Mouse (Mus musculus) lung, postnatal 14 days (tissue): ENCODE results near the gene Mylip.

Source experiments
- DNase-seq: peaks from one replicate; pipeline ENCODE4 v3.0.0; 2021

The Mylip gene

DNA sequence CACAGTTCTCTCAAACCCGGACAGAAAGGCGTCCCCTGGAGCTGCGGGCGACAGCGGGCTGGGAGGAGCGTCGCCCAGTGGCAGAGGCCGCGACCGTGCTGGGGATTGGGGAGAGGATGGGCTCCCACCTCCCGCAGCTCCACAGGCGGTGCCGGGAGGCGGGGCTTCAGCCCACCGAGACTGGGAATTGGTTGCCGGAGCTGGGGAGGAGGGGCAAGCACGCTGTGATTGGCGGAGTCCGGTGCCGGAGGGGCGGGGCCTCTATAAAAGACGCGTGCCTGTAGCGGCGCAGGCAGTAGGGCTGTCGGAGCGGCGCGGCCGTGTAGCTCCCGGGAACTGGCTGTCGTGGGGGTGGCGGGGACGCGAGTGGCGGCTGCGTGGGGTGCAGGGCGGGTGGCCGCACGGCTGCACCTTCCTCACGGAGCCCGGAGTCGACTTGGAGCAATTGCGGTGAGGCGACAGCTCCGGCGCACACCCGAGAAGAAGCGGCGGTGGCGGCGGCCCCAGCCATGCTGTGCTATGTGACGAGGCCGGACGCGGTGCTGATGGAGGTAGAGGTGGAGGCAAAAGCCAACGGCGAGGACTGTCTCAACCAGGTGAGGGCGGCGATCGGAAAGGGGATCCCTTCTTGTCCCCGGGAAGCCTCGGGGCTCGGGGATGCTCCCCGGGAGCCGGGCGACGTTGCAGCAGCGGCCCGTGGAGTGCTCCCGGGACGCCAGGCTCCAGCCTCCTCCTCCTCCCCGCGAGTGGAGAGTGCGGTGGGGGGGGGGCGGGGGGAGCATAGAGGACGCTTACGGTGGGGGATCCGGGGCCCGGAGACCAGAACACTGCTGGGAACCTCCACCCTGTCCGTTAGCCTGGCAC, at the start of gene Mylip:
TSS of gene Mylip (plus strand) at position 295 of the 864 bp plus-strand sequence.
- peak; percentile 99 for DNase-seq

DNA sequence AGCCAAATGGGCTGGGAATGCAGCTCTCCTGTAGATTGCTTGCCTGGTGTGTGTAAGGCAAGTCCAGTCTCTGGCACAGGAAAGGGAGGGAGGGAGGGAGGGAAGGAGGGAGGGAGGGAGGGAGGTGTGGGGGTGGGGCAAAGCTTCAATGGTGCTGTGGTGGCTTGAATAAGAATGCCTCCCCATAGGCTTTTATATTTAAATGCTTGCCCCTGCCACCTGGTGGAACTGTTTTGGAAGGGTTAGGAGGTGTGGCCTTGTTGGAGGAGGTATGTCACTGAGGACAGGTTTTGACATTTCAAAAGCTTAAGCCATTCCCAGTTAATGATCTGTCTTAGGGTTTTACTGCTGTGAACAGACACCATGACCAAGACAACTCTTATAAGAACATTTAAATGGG, 47.6 kb upstream of the Mylip start:
- no peak for DNase-seq

DNA sequence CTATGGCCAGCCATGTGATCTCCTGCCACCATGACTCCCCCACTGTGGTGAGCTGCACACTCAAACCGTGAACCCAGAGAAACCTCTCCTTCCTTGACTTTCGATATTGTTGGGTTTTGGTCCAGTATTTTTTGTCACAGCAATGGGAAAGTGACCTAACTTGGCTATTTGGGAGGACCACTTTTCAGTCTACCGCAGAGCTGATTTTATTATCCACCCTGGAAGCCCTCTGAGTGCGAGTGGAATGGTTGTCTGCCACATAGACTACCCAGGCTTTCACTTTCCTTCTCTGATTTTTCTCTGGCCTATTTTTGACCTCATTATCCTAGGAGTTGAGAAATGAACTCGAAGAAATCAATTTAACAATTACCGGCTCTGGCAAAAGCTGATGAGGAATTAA, 46.0 kb upstream of the Mylip start:
- DNase-seq: no peak

DNA sequence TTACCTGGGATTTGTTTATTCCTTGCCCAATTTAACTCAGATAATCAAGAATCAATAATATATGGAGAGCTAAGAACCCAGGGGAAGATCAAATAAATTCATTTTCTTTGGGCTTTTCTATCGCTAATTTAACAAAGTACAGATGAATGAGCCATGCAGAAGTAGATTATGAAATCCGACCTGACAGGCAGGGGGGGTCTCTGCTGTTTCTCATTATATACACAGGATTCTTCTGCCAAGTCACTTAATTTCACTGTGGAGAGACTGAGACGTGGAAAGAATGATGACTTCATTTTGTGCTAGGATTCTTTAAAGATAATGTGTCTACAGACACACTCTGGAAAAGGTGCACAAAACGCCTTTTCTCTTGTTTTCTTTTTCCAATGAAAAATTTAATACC, 45.6 kb upstream of the Mylip start:
- DNase-seq: no peak

DNA sequence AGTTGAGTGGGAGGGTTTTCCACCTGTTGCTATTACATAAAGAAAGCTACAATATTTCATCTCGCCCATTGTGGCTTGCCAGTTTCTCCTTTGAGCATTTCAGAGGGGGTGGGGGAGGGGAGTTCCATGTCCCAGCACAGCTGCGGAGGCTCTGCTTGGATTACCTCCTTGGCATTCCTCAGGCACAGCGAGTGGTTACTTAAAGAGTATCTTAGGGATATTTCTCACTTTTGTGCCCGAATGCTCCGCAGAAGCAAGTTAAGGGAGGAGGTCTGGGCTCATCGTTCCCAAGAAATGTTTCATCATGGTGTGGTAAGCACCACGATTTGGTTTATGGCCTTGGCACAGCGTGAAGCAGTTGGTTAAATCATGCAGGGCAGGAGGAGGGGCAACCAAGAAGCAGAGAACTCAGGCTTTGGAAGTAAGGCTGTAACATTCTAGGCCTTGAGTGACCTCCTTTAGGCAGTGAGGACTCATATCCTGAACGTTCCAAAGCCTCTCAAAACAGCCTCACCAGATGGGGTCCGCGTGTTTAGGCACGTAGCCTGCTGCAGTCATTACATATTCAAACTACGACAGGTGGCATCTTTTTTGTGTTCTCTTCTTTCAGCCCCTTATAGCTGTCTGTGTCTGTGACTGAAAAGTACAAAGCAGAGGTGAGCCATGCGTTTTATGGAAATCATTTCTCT, 43.9 kb upstream of the Mylip start:
- no peak for DNase-seq

DNA sequence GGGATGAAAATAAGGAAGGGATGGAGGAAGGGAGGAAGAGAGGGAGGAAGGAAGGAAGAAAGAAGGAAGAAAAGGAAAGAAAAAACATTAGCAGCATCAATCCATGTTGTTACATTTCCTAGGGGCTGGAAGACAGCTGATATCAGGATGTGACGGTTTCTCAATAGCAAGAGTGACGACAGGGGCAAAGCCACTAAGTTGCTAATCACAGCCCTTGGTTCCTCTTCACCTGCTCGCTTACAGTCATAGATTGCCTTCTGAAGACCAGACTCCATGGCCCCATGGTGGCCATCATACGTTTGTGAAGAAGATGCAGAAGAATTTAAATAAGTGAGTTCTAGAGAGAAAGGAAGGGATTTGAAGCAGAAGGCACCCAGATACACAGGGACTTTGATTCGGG, 38.1 kb upstream of the Mylip start:
- no peak for DNase-seq

DNA sequence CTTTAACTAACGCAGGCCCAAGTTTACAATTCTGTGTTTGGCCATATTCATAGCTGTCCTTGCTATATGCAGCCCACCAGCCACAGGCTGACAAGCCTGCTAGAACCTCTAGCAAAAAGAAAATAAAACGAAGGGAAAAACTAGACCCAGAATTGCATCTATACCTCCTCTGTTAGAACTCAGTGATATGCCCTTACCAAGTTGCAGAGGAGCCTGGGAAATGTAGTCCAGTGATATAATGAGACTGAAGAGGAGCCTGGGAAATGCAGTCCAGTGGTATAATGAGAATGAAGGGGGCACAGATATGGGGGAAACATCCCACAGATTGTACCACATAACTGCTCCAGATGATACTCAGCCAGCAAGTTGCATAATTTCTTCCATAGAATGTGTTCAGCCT, 34.7 kb upstream of the Mylip start:
- DNase-seq: no peak

DNA sequence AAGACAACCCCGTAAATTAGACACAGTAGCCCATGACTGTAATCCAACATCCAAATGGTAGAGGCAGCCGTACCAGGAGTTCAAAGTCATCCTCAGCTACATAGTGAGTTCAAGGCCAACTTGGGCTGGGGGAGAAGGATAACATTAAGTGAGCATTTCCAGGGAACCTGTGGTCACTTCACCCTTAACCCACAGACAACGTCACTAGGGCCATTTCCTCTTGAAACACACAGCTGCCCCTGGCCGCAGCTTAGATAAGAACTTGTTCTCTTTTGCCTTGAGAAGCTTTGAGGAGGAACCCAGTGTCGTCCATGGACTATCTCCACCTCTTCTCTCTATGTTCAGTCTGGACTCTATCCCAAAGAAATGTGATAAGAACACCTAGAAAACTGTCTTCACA, 31.3 kb upstream of the Mylip start:
- DNase-seq: peak; percentile 1

DNA sequence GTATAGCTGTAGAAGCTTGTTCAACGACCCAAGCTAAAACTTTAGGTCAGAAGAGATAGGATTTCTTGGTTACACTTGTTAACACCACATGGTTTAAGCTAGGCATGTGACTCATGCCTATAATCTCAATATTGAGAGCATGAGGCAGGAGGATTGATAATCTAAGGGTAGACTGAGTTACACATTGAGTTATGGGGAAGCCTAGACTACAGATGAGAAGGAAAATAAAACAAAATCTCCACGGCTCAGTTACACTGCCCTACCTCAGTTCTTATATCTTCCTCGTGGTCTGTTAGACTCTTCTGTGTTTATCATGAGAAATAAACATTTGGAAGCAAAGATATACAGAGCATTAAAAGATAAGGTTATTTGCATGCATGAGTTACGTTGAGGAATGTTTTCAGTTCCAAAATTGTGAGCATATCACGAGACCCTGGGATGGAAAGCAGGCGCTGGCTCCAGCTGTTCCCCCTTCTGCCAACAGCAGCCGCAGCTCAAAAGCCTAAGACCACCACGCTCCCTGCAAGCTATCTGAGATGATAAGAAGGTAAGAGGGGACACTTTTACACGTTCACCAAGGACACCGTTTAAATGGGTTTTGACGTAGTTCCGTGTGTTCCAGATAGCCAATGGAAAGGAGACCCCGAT, 30.7 kb upstream of the Mylip start:
- DNase-seq: no peak

DNA sequence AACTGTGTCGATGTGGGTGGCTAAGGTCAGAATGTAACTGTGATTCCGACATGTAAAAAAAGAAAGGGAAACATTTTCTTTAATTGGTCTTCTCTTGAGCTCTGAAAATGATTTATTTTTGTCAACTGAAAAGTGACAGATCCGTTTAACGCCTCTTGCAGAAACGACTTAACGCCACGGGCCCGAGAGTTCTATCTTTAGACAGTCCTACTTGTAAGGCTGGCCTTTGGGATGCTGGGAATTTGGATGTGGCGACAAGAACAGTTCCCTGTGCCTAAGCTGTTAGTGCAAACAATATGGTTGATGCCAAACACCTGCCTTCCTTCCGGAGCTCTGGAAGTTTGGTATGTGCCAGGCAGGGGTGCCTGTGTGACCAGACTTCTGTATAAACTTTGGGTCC, 23.8 kb upstream of the Mylip start:
- DNase-seq: no peak

DNA sequence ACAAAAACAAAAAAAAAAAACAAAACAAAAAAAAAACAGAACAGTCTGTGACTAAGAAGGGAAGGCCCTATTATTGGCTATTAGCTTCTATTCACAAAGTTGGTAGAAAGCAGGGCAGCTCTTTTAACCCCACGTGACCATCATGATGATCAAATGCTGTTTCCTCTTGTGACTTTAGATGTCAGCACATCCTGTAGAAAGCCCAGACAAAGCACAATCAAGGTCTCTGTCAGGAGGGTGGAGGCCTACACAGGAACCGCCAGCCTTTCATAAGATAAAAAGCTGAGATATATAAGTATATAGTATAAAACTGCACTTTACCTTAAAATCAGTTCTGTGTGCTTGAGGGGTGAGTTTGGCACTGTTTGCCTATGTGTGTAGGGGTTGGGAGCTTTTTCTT, 17.9 kb upstream of the Mylip start:
- no peak for DNase-seq

DNA sequence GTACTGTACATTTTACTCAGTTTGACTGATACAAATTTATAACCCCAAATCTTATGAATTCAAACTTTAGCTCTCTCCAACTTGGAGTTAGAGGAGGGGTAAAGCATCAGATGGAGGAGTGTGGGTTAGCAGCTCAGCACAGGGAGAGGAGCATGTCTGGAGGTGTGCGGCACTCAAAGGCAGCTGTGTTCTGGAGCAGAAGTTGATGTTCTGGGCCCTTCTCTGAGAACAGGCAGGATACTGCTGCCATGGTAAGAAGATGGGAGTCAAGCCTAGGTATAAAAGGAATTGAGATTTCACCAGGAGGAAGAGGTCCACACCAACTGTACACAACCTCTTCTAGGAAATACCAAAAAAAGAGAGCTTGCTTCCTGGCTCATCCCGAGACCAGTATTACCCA, 17.1 kb upstream of the Mylip start:
- no peak for DNase-seq

DNA sequence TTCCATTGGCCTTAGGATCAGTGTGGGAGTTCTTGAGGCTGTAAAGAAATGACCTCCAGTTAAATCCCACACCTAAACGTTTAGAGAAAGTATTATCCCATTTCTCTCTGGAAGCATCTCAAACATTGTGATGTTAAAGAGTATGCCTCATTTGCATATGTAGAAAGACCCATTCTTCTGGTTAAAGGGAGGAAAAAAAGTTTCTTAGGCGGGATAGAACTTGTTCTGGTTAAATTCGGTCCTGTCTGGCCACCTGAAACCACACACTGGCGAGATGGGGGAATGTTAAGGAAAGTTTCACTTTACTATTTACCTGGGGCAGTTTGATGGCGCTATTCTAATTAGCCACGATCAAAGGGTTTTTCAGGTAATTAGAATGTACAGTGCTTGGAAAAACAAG, 14.7 kb upstream of the Mylip start:
- DNase-seq: no peak

DNA sequence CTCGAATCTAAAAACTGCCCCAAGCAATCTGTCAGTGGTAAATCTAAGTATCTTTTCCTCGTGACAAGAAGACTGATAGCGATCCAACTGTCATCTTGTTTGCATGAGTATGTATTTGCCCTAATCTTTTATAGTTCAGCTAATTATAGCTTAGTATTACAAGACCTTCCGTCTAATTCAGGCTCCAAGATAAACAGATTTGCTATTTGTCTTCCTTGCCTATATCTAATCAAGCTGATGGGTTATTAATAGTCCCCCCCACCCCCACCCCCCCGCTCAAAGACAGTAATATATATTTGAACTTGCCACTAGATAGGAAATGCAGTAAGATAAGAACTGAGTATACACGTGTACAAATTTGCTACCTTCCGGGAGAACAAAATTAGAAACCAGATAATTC, 7.3 kb upstream of the Mylip start:
- no peak for DNase-seq

DNA sequence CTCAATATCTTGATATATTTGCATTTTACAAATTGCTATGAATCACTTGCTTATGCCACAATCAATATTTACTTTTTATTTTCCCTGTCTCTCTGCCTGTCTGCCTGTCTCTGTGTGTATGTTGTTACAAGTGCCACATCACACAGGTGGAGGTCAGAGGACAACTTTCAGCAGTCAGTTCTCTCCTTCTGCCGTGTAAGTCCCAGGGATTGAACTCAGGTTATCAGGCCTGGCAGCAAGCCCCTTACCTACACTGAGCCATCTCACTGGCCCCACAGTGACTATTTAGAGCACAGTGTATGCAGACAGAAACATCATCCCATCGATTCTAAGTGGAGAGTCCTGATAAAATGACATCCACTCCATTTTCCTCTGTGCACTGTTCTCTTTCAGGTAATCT, 4.9 kb upstream of the Mylip start:
- no peak for DNase-seq

DNA sequence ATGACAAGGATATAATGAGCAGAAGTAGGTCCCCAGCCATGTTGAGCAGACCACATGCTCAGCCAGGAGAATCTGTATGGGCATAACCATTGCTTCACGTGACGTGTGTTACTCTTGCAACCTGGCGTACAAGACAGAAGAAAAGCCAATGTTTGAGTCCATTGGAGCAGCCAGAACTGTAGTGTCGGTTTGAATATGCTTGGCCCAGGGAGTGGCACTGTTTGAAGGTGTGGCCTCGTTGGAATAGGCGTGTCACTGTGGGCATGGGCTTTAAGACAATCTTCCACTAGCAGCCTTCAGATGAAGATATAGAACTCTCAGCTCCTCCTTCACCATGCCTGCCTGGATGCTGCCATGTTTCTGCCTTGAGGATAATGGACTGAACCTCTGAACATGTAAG, 4.0 kb upstream of the Mylip start:
- no peak for DNase-seq

DNA sequence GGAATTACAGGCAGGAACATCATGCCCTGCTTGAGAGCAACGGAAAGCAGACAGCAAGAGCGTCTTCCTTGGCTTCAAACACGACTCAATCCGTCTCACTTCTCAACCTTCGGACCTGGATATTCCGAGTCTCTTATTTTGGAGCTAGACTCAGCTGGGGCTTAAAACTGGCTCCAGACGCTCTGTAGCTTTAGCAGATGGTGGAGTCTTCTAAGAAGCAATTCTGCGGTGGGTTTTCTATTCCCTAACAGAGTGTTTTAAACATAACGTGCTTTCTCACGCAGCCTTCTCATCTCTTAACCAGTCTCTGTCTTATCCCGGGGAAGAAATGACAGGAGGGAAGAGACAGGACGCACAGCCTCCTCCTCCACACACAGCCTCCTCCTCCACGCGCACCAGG, 3.3 kb upstream of the Mylip start:
- no peak for DNase-seq

DNA sequence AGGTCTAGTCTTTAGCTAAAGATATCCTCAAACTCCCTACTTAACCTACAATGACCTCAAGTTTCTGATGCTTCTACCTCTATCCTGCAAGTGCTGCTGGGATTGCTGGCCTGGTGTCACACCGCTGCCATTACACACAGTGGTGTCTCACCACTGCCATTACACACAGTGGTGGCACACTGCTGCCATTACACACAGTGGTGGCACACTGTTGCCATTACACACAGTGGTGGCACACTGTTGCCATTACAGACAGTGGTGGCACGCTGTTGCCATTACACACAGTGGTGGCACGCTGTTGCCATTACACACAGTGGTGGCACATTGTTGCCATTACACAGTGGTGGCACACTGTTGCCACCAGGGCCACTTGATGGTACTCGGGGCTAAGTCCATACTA, 2.3 kb upstream of the Mylip start:
- no peak for DNase-seq

DNA sequence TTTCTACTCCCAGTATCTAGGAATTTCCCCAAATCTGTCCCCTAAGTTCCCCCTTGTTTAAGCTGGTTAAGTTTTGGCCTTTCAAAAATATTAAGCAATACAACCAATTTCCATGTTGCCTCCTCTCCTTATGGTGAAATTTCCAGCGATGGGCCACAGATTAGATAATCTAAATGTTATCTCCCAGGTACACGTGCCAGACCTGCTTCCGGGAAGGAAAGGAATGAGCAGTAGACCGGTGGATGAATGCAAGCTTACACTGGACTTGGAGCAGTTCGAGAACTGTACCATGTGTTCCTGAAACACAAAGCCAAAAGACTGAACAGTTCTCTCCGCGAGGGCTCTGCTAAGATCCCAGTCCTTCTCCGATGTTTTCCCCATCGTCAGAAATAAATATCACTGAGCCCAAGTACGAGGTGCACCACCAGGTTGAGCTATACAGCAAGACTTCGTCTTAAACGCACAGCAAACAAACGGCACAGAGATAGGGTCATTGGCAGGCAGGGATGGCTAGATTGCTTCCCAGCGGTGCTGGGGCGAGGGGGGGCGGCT, 1.2 kb upstream of the Mylip start:
- no peak for DNase-seq

DNA sequence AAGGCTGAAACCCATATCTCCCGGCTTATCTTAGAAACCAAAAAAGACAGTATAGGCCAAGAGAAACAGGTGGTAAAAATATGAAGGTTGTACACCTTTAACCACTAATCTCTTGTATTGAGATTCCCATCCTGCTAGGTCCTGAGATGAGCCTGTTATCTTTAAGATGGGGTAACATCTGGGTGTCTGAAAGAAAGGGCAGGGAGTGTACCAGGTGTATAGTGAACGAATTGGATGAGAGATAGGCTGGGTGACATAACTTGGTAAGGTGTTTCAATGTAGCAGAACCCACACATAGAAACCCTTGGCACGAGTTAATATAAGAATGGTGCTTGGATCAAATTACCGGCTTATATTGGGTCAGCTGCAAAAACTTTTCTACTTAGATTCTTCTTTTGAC, 653 bp upstream of the Mylip start:
- no peak for DNase-seq

DNA sequence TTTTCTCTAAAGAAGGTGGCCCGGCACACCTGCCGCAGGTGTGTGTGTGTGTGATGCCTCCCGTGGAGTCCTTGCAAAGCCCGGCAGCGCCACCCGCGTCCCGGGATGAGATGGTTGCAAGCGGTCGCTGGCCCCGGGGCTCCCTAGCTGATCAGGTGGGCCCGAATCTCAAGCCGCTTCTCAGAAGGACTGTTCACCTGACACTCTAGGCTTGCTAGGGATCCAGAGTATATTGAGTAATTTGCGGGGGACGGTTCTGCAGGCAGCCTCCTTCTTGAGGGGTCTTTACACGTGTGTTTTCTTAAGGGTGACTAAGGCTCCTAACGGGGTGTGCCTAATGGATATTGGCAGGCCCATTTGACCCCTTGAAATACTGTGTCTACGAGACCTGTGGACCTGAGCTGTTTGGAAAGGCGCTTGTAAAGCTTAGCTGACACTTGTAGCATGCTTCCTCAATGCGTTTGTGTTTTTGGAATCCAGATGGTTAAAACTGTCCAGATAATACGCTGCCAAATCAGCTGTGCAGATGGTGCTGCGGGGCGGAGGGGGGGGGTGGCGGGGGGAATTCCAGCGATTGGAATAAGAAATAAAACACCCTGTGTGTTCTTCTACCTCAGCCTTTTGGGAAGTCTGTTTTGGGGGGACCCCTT, 895 bp downstream of the Mylip start:
- DNase-seq: peak; percentile 51

DNA sequence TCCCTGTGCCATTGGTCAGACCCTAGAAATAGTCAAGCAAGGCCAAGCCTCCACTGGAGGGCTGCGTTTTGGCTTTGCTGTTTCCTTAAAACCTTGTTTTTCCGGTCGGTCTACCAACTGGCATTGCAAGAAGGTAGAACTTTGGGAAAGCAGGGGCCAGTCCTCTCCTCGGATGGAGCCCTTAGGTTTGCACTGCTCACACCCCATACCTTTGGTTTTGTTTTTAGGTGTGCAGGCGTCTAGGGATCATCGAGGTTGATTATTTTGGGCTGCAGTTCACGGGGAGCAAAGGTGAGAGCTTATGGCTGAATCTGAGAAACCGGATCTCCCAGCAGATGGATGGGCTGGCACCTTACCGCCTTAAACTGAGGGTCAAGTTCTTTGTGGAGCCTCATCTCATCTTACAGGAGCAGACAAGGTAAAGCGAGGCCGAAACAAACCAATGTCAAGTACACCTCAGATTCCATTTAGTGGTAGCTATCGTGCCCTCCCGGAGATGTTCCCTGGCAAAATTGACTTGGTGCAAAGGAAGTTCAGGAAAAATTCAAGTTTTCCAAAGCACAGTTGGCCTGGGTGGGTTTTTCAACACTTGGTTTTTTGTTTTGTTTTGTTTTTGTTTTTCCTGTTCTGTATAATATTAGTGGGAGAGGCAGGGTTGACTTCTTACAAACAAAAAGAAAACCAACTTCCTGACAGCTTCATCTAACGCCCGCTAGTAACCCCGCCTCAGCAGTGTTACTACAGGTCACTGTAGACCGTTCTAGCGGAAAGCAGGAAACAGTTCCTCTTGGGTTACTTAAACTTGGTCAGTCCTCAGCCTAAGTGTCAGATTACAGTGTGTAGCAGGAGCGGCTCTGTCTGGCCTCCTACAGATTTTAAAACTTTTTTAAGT, 1.7 kb downstream of the Mylip start:
- DNase-seq: peak; percentile 56
